Mouse (Mus musculus): ENCODE measurements around the gene Aqp1. TPM values are rescaled to one million over a fixed set of nuclear protein-coding genes. Genes with fewer than 3 reads are reported as not detected.

The Aqp1 gene
- polyA plus RNA-seq, 1 experiment from 2014 or later, result 19.0 TPM

DNA sequence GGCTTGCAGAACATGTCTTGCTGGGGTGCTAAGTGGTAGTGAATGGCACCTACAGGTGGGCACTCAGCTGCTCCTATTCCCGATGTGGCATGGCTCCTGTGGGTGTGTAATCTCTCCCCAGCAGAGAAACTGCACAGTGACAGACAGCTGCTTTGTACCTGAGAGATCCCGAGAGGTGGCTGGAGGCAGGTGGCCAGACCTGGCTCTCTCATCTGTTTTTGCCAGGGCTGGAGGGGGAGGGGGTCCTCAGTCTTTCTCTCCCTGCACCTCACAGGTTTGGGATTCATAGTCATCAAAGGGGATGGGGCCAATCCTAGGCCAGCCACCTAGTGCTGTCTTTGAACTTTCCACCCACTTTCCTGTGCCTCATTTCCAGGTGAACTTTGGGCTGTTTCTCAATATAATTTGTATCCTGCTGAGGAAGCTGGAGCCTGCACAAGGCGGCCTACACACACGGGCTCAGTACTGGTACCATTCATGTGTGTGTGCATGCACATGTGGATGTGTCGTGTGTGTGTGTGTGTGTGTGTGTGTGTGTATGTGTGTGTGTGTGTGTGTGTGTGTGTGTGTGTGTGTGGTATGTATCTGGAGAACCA lies 48.2 kb downstream of the Aqp1 start:
- WGBS, result 44% methylated on average over 5 of the region's 5 CpGs
- peak; percentile 40; the same call in 1 of the 2 replicates for ATAC-seq
- H3K4me2 ChIP-seq (replicated peaks; ENCODE audit: low read depth), result no peak overlapping the region

DNA sequence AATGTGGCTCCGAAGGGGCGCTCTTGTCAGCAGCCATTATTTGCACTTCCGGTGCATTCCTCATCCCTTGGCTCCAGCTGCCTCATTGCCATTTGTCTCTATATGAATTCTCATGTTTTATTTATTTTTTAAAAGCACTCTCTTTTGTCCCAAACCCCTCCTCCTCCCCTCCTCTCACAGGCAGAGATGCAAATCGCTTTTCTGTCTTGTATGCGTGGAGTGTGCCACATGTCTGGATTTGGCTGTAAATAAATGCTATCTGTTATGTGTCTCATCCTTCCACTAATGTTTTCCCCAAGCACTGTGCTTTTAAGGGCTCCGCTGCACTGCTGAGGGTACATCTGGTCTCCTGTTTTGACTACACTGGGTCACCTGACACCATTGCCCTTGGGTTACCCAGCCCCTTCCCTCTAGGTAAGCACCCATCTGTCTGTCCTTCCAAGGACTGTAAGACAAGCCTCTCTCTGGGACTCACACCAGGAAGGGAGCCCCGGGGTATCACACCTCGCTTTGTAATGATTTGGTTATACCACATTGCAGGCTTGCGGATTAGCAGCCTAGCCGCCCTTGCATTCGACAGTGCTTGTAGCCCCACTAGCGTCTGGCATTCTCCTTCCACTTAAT lies 52.4 kb downstream of the Aqp1 start:
- 55% methylated on average over 12 of the region's 12 CpGs for WGBS
- no peak for TF ChIP-seq CTCF (IDR thresholded peaks at IDR 0.05; ENCODE audit: low read depth)

More for the DNA sequence above, 48.2 kb downstream of the Aqp1 start:
- no peak overlapping the region for H3K9ac ChIP-seq (ENCODE audit: low read depth, low read length)
- H3K4me3 ChIP-seq (ENCODE audit: low read depth, low read length), result no peak overlapping the region
- no peak for TF ChIP-seq CTCF (IDR thresholded peaks at IDR 0.05; ENCODE audit: low read depth)
- H3K27ac ChIP-seq (ENCODE audit: low read depth, low read length), result no peak overlapping the region
- no peaks in the 10 kb centered on the region; the same call in 1 of the 2 replicates for H3K27me3 ChIP-seq (replicated peaks; ENCODE audit: control insufficient read depth, insufficient read depth, low read length)
- H3K4me1 ChIP-seq (replicated peaks; ENCODE audit: control insufficient read depth, insufficient read depth, low read length), result no peaks in the 10 kb centered on the region
- no peaks in the 10 kb centered on the region for H3K36me3 ChIP-seq (ENCODE audit: control insufficient read depth, insufficient read depth)
- no peaks in the 10 kb centered on the region for H3K9me3 ChIP-seq (ENCODE audit: control insufficient read depth)

DNA sequence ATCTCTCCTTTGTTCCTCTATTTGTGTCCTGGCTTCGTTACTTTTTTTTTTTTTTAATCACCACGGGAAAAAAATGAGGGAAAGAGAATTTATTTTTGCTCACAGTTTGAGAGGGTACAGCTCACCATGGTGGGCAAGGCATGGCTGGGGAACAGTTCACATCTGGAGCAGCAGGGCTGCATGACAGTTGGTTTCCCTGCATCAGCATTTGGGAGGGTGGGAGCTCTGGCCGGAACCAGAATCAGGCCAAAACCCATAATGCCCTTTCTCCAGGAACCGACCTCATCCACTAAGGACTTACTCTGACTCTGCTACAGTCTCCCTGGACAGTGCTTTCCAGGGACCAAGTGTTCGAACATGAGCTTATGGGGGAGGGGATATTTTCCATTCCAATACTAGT lies 53.1 kb downstream of the Aqp1 start:
- no peak overlapping the region for H3K4me3 ChIP-seq (ENCODE audit: low read depth, low read length)
- H3K36me3 ChIP-seq (ENCODE audit: control insufficient read depth, insufficient read depth), result no peaks in the 10 kb centered on the region
- no peak overlapping the region for H3K27ac ChIP-seq (ENCODE audit: low read depth, low read length)
- no peak for TF ChIP-seq CTCF (IDR thresholded peaks at IDR 0.05; ENCODE audit: low read depth)
- H3K9me3 ChIP-seq (ENCODE audit: control insufficient read depth), result no peaks in the 10 kb centered on the region
- ATAC-seq, result no peak
- H3K4me1 ChIP-seq (replicated peaks; ENCODE audit: control insufficient read depth, insufficient read depth, low read length), result no peaks in the 10 kb centered on the region
- H3K9ac ChIP-seq (ENCODE audit: low read depth, low read length), result no peak overlapping the region
- WGBS, result 64% methylated on average over 5 of the region's 5 CpGs
- no peaks in the 10 kb centered on the region; the same call in 1 of the 2 replicates for H3K27me3 ChIP-seq (replicated peaks; ENCODE audit: control insufficient read depth, insufficient read depth, low read length)
- H3K4me2 ChIP-seq (replicated peaks; ENCODE audit: low read depth), result no peak overlapping the region

More for the DNA sequence above, 52.4 kb downstream of the Aqp1 start:
- H3K27me3 ChIP-seq (replicated peaks; ENCODE audit: control insufficient read depth, insufficient read depth, low read length), result no peaks in the 10 kb centered on the region; the same call in 1 of the 2 replicates
- H3K4me3 ChIP-seq (ENCODE audit: low read depth, low read length), result no peak overlapping the region
- H3K9ac ChIP-seq (ENCODE audit: low read depth, low read length), result no peak overlapping the region
- no peaks in the 10 kb centered on the region for H3K36me3 ChIP-seq (ENCODE audit: control insufficient read depth, insufficient read depth)
- H3K27ac ChIP-seq (ENCODE audit: low read depth, low read length), result no peak overlapping the region
- H3K4me2 ChIP-seq (replicated peaks; ENCODE audit: low read depth), result no peak overlapping the region
- no peaks in the 10 kb centered on the region for H3K9me3 ChIP-seq (ENCODE audit: control insufficient read depth)
- no peaks in the 10 kb centered on the region for H3K4me1 ChIP-seq (replicated peaks; ENCODE audit: control insufficient read depth, insufficient read depth, low read length)
- ATAC-seq, result no peak

DNA sequence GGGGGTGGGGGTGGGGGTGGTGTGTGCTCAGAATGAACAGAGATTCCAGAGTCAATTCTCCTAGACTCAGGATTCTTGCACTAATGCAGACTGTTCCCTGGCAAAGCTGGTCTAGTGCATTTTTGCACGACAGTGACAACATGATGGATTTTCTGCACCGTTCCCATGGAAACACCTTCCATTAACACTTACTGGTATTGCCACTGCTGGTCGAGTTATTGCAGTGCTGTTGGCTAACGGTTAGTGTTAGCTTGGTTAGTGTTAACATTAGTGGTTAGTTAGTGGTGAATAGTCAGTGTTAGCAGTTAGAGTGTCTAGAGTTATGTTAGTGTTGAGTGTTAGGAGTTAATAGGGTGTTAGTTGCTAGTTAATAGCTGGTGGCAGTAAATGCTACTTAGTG lies 55.6 kb downstream of the Aqp1 start:
- H3K9me3 ChIP-seq (ENCODE audit: control insufficient read depth), result no peaks in the 10 kb centered on the region
- ATAC-seq, result no peak
- WGBS, result 30% methylated on average over 4 of the region's 4 CpGs
- H3K36me3 ChIP-seq (ENCODE audit: control insufficient read depth, insufficient read depth), result no peaks in the 10 kb centered on the region
- TF ChIP-seq CTCF (IDR thresholded peaks at IDR 0.05; ENCODE audit: low read depth), result no peak
- H3K27me3 ChIP-seq (replicated peaks; ENCODE audit: control insufficient read depth, insufficient read depth, low read length), result no peaks in the 10 kb centered on the region; the same call in 1 of the 2 replicates
- H3K4me3 ChIP-seq (ENCODE audit: low read depth, low read length), result no peak overlapping the region
- H3K27ac ChIP-seq (ENCODE audit: low read depth, low read length), result no peak overlapping the region
- no peaks in the 10 kb centered on the region for H3K4me1 ChIP-seq (replicated peaks; ENCODE audit: control insufficient read depth, insufficient read depth, low read length)
- H3K9ac ChIP-seq (ENCODE audit: low read depth, low read length), result no peak overlapping the region
- H3K4me2 ChIP-seq (replicated peaks; ENCODE audit: low read depth), result no peak overlapping the region

DNA sequence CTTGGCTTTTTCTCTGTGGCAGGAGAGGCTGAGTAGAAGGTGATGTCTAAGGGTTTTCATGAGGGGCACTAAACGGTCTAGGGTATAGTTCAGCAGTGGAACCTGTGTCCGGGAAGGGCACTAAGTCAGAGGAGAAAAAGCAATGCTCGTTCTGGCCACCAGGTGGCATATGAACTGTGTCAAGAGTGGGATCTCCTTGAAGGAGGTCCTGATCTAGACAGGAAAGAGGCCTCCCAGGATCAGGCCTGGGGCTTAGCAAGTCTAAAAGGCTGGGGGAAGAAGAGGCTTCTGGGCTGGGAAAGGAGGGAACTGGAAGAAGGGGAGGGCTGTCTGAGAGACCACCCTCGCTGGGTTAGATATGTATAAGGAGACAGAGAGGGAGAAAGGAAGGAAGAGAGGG lies 56.2 kb downstream of the Aqp1 start:
- ATAC-seq, result no peak
- TF ChIP-seq CTCF (IDR thresholded peaks at IDR 0.05; ENCODE audit: low read depth), result peak; percentile 90
- H3K27me3 ChIP-seq (replicated peaks; ENCODE audit: control insufficient read depth, insufficient read depth, low read length), result no peaks in the 10 kb centered on the region; the same call in 1 of the 2 replicates
- no peak overlapping the region for H3K4me2 ChIP-seq (replicated peaks; ENCODE audit: low read depth)
- H3K27ac ChIP-seq (ENCODE audit: low read depth, low read length), result no peak overlapping the region
- H3K4me3 ChIP-seq (ENCODE audit: low read depth, low read length), result no peak overlapping the region
- no peaks in the 10 kb centered on the region for H3K36me3 ChIP-seq (ENCODE audit: control insufficient read depth, insufficient read depth)
- 19% methylated on average over 4 of the region's 4 CpGs for WGBS
- H3K4me1 ChIP-seq (replicated peaks; ENCODE audit: control insufficient read depth, insufficient read depth, low read length), result no peaks in the 10 kb centered on the region
- no peaks in the 10 kb centered on the region for H3K9me3 ChIP-seq (ENCODE audit: control insufficient read depth)
- H3K9ac ChIP-seq (ENCODE audit: low read depth, low read length), result no peak overlapping the region

DNA sequence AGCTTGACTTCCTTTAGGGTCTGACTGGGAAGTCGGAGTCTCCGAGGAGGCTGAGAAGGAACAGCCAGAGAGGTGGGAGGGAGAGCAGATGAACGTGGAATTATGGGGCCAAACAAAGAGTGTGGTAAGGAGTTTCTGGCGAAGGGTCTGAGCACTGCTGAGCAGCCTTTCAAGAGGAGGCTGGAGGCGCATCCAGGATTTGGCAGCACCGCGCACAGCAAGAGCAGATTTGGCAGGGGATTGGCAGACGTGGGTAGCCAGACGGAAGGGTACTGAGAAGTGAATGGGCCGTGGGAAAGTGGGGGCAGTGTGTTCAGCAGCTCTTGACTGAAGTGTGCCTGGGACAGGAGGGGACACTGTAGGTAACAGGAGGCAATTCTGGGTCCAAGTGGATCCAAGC lies 58.6 kb downstream of the Aqp1 start:
- TF ChIP-seq CTCF (IDR thresholded peaks at IDR 0.05; ENCODE audit: low read depth), result no peak
- Histone ChIP-seq H3K9ac (ENCODE audit: low read depth, low read length) (no peak overlapping the region), H3K36me3 (ENCODE audit: control insufficient read depth, insufficient read depth) (no peaks in the 10 kb centered on the region), H3K4me2 (replicated peaks; ENCODE audit: low read depth) (no peak overlapping the region), H3K4me3 (ENCODE audit: low read depth, low read length) (no peak overlapping the region), H3K27me3 (replicated peaks; ENCODE audit: control insufficient read depth, insufficient read depth, low read length) (no peaks in the 10 kb centered on the region), H3K4me1 (replicated peaks; ENCODE audit: control insufficient read depth, insufficient read depth, low read length) (no peaks in the 10 kb centered on the region), H3K27ac (ENCODE audit: low read depth, low read length) (no peak overlapping the region), H3K9me3 (ENCODE audit: control insufficient read depth) (no peaks in the 10 kb centered on the region)
- WGBS, result 82% methylated on average over 10 of the region's 10 CpGs
- ATAC-seq, result no peak
